Mouse (Mus musculus) heart, embryonic 10.5 days (tissue): ENCODE measurements around the gene Ctse. TPM values are rescaled to one million over a fixed set of nuclear protein-coding genes. Genes with fewer than 3 reads are reported as not detected.

Experiments used
- DNase-seq: peaks from one replicate; pipeline ENCODE4 v3.0.0-alpha.2; 2017; ENCODE audit warnings: low spot score
- H3K27ac ChIP-seq: fragments of 300-500 bp; sonication (generic); 2 replicates; pipeline ENCODE4 v1.5.1; 2016; ENCODE audit warnings: mild to moderate bottlenecking
- H3K27me3 ChIP-seq: fragments of 300-500 bp; sonication (generic); 2 replicates; pipeline ENCODE4 v1.6.1; 2016; ENCODE audit warnings: mild to moderate bottlenecking; ENCODE audit not compliant: poor library complexity, insufficient read depth, severe bottlenecking
- H3K36me3 ChIP-seq: fragments of 300-500 bp; sonication (generic); 2 replicates; pipeline ENCODE4 v1.6.1; 2016; ENCODE audit warnings: mild to moderate bottlenecking, moderate library complexity
- H3K4me1 ChIP-seq: fragments of 300-500 bp; sonication (generic); 2 replicates; pipeline ENCODE4 v1.6.1; 2016; ENCODE audit warnings: mild to moderate bottlenecking
- H3K4me3 ChIP-seq: fragments of 300-500 bp; sonication (generic); 2 replicates; pipeline ENCODE4 v1.5.1; 2016; ENCODE audit warnings: mild to moderate bottlenecking, moderate library complexity
- H3K9me3 ChIP-seq: fragments of 300-500 bp; sonication (generic); 2 replicates; pipeline ENCODE4 v1.6.1; 2016; ENCODE audit warnings: mild to moderate bottlenecking, moderate library complexity
- WGBS: fragments of 180-500 bp; shearing (Covaris S2); methylation state at CpG from one replicate; pipeline ENCODE4 v1.1.7; 2016; 5-methylcytosine and 5-hydroxymethylcytosine counted together
- polyA plus RNA-seq: library from polyadenylated mRNA; unstranded; fragments of >200 nt; fragmentation: Nextera tagmentation; extraction: Ambion mirVana; gene quantifications from 2 replicates; pipeline ENCODE4 v1.2.1, GENCODE M21; 2016

Ctse gene
- polyA plus RNA-seq, 1 experiment from 2014 or later: 0.21 TPM

DNA sequence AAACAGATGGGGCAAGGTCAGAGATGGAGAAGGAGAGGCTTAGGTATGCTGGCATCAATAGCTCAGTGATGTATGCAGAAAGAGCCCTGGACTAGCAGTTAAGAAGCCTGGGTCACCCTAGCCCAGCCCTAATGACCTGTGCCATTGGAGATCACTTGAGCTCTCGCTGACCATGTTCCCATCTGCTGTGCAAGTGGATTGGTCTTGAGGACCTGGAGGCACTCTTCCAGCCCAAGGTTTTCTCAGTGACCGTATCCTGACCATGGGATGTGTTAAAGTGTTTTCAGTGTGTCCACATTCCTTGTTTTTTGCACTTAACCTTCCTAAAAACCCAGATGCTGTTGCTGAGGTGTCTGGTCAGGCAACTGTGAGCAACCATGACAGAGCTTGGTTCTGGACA lies 22.2 kb downstream of the Ctse start:
- peak; percentile 54 for DNase-seq
- Histone ChIP-seq H3K36me3 (no peaks in the 10 kb centered on the region), H3K4me3 (no peak overlapping the region), H3K9me3 (no peaks in the 10 kb centered on the region), H3K4me1 (peaks cover 4% of the 10 kb centered on the region; the same call in 1 of the 2 replicates), H3K27ac (no peak overlapping the region), H3K27me3 (0 out of 2 replicates have a peak, but pooled peaks cover 8% of the 10 kb centered on the region)
- 80% methylated on average over 2 of the region's 2 CpGs for WGBS

DNA sequence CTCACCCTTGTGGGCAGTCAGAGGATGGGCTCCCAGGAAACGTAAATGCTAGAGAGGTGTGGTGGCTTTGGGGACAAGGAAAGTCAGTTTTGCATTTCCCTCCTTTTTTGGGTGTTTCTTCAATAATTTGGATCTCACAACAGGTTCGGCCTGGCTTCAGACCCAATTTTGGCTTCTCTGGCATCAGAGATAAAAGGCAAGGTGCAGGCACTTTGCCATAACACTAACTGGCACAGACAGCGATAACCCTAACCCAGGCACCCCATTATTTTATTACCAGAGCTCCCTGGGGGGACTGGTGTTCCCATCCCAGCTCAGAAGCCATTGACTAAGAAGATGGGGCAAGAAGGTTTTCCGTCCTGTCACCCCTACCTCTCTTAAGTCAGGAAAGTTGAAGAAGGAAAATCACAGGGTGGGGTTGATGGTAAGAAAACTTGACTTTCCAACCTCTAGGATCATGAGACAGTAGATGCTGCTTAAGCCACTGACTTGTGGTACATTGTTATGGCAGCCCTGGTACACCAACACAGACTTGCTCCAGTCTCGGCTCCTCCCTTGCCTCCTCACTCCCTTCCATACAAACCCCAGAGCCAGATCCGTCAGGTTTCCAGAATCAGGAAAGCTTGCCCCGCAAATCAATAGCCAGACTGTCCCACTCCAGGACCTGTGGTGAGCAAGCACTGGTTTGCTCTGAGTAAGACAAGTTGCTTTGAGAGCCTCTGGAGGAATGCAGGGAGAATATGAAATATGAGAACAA lies 22.8 kb downstream of the Ctse start:
- Histone ChIP-seq H3K27me3 (0 out of 2 replicates have a peak, but pooled peaks cover 8% of the 10 kb centered on the region), H3K4me1 (peaks cover 4% of the 10 kb centered on the region; the same call in 1 of the 2 replicates), H3K4me3 (no peak overlapping the region), H3K36me3 (no peaks in the 10 kb centered on the region), H3K27ac (no peak overlapping the region), H3K9me3 (no peaks in the 10 kb centered on the region)
- 66% methylated on average over 7 of the region's 7 CpGs for WGBS
- DNase-seq: peak; percentile 69

DNA sequence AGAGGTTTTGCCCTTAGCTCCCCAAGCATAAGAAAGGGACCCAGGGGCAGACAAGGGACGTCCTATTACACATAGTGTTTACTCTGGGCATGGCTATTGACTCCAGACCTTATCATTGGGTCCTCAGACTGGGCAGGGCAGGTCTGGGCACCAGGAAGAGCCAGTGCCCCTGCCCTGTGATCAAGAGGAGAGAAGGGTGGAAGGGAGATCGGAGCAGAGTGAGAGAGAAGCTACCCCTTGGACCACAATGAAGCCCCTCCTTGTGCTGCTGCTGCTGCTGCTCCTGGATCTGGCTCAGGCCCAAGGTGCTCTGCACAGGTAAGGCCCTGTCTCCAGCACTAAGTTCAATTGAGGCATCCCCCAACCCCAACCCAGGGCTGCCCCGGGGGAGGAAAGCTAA lies 23.6 kb downstream of the Ctse start:
- no peaks in the 10 kb centered on the region for H3K36me3 ChIP-seq
- H3K9me3 ChIP-seq: no peaks in the 10 kb centered on the region
- H3K4me1 ChIP-seq: peaks cover 4% of the 10 kb centered on the region; the same call in 1 of the 2 replicates
- no peak overlapping the region for H3K4me3 ChIP-seq
- 65% methylated on average over 3 of the region's 3 CpGs for WGBS
- H3K27me3 ChIP-seq: 0 out of 2 replicates have a peak, but pooled peaks cover 8% of the 10 kb centered on the region
- peak; percentile 47 for DNase-seq
- no peak overlapping the region for H3K27ac ChIP-seq

DNA sequence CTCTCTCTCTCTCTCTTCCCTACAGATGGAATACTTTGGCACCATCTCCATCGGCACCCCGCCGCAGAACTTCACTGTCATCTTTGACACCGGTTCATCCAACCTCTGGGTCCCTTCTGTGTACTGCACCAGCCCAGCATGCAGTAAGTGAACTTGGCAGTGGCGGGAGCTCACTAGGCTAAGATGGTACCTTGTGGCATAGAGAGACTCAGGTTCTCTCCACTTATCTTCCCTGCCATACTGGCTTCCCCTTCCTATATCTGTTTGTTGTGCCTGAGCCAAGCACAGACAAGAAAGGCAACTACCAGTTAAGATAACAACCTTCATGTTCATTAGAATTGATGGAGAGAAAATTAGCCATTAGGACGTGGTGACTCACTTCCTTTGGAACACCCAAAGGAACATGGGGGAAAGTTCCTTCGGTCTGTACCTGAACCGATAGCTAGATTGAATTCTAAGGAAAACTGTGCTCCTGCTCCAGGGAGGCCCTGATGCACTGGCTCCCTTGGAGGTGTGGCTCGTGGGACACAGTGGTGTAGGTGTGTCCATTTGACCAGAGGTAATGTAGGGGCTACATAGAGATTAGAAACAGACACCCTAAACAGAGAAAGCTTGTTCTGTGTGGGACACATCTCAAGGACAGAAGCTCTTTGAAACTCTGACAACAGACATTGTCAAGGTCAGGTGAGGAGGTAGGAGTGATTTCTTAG lies 25.3 kb downstream of the Ctse start:
- H3K27ac ChIP-seq: no peak overlapping the region
- 0 out of 2 replicates have a peak, but pooled peaks cover 8% of the 10 kb centered on the region for H3K27me3 ChIP-seq
- no peaks in the 10 kb centered on the region for H3K9me3 ChIP-seq
- H3K4me3 ChIP-seq: no peak overlapping the region
- DNase-seq: peak; percentile 55
- WGBS: 67% methylated on average over 9 of the region's 9 CpGs
- H3K36me3 ChIP-seq: no peaks in the 10 kb centered on the region
- no peaks in the 10 kb centered on the region for H3K4me1 ChIP-seq

DNA sequence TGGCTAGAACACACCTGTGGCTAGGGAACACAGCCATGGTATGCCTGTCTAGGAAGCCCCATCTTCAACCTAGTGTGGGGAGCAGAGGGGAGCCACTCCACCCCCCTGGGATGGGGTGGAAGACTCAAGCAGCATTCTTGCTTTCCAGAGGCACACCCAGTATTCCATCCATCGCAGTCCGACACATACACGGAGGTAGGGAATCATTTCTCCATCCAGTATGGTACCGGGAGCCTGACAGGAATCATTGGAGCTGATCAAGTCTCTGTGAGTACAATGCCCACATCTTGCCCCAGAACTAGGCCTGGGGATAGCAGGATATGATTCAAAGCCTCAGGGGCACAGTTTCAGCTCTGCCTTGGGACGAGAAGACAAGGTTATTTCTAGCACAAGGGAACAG lies 26.0 kb downstream of the Ctse start:
- Histone ChIP-seq H3K36me3 (no peaks in the 10 kb centered on the region), H3K27ac (no peak overlapping the region), H3K9me3 (no peaks in the 10 kb centered on the region), H3K27me3 (0 out of 2 replicates have a peak, but pooled peaks cover 8% of the 10 kb centered on the region), H3K4me3 (no peak overlapping the region), H3K4me1 (no peaks in the 10 kb centered on the region)
- WGBS: 87% methylated on average over 5 of the region's 5 CpGs
- DNase-seq: peak; percentile 51

DNA sequence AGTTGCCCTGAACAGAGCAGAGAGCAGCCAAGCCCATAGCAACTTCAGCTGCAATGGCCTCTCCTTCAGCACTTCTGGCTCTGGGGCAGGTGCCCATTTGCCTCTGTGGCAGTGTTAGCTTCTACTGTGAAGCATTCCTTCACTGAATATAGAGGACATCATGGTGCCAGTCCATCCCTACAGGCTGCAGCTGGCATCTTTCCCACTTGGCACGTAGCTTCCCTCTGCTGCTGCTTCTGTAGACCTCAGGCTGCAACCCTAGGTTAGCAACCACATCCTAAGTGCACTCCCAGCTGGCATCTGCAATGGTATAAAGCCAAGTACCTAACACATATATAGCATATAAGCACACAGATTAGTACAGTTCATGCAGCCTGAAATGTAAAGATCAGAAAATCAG lies 27.8 kb downstream of the Ctse start:
- whole genome bisulfite sequencing: 85% methylated on average over 1 of the region's 1 CpGs
- H3K36me3 ChIP-seq: no peaks in the 10 kb centered on the region
- no peak overlapping the region for H3K27ac ChIP-seq
- peaks cover 7% of the 10 kb centered on the region; the same call in 1 of the 2 replicates for H3K27me3 ChIP-seq
- DNase-seq: no peak
- no peaks in the 10 kb centered on the region for H3K9me3 ChIP-seq
- H3K4me1 ChIP-seq: no peaks in the 10 kb centered on the region
- no peak overlapping the region for H3K4me3 ChIP-seq

DNA sequence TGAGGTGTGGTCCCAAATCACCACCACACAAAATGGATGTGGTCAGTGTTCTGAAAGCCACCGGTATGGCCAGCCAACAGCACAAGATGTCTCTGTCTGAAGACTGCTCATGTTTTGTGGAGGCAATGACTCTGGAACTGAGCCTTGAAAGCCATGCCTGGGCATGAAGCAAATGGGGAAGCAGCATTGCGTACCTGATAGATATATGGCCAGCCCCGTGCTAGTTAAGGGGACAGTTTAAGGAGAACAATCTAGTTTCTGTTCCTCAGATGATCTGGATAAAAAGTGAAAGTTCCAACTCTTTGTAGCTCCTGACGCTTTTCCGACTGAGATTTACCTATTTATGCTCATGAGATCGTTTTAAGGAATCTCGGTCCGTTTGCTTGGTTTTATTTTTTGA lies 33.0 kb downstream of the Ctse start:
- no peaks in the 10 kb centered on the region for H3K4me1 ChIP-seq
- peaks cover 3% of the 10 kb centered on the region; the same call in 1 of the 2 replicates for H3K27me3 ChIP-seq
- no peaks in the 10 kb centered on the region for H3K9me3 ChIP-seq
- no peak overlapping the region for H3K27ac ChIP-seq
- 81% methylated on average over 8 of the region's 8 CpGs for WGBS
- H3K36me3 ChIP-seq: no peaks in the 10 kb centered on the region
- no peak for DNase-seq
- H3K4me3 ChIP-seq: no peak overlapping the region

DNA sequence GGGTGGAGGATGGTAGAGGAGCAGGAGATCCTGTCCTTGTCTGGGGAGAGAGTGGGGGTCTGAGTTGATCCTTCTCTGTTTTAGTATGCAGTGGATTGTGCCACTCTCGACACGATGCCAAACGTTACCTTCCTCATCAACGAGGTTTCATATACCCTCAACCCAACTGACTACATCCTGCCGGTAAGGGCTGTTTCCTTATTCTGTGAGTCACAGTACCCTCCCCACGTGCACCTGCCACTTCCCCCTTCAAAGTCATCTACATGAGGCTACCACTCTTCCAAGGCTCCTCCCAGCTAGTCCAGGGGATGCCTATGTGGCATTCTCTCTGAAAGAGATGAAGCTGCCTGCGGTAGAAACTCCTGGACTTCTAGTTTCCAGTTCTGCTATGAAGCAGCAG lies 34.3 kb downstream of the Ctse start:
- WGBS: 80% methylated on average over 7 of the region's 7 CpGs
- no peak for DNase-seq
- H3K27me3 ChIP-seq: peaks cover 3% of the 10 kb centered on the region; the same call in 1 of the 2 replicates
- H3K9me3 ChIP-seq: no peaks in the 10 kb centered on the region
- H3K4me3 ChIP-seq: no peak overlapping the region
- no peaks in the 10 kb centered on the region for H3K36me3 ChIP-seq
- H3K4me1 ChIP-seq: no peaks in the 10 kb centered on the region
- H3K27ac ChIP-seq: no peak overlapping the region

DNA sequence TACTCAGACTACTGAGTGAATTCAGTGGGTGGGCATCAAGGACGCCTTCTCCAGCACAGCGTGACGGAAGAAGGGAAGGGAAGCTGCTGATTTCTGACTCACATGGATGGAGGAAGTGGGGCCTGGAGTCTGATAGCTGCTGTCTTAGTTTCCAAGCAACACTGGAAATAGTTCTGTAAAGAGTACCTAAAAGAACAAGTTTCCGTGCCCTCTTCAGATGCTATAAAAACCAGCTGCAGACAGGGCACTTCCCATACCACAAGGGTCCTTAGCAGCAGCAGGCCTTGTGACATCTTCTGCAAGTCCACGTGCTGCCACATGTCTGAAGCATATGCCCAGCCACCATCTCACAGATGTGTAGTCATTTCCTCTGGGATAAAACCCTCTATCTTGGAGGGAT lies 41.5 kb downstream of the Ctse start:
- Histone ChIP-seq H3K4me1 (no peaks in the 10 kb centered on the region), H3K36me3 (no peaks in the 10 kb centered on the region), H3K4me3 (no peak overlapping the region), H3K27ac (no peak overlapping the region), H3K9me3 (no peaks in the 10 kb centered on the region), H3K27me3 (no peaks in the 10 kb centered on the region)
- DNase-seq: no peak
- 59% methylated on average over 5 of the region's 5 CpGs for WGBS

DNA sequence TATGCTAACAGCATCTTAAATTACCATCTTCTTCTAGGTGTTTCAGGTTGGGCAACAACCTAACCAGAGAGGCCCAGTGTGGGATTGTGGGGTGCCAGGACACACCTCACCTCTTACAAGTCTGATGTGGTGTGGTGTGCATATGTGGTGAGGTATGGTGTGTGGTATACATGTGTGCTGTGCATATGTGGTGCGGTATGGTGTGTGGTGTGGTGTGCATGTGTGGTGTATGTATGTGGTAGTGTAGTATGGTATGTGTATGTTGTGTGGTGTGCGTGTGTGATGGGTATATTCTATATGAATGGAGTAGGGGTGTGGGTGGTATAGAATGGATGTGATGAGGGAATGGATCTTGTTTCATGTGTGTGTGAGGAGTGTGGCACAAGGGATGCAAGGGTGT lies 49.6 kb downstream of the Ctse start:
- no peaks in the 10 kb centered on the region for H3K9me3 ChIP-seq
- WGBS: 85% methylated on average over 2 of the region's 2 CpGs

DNA sequence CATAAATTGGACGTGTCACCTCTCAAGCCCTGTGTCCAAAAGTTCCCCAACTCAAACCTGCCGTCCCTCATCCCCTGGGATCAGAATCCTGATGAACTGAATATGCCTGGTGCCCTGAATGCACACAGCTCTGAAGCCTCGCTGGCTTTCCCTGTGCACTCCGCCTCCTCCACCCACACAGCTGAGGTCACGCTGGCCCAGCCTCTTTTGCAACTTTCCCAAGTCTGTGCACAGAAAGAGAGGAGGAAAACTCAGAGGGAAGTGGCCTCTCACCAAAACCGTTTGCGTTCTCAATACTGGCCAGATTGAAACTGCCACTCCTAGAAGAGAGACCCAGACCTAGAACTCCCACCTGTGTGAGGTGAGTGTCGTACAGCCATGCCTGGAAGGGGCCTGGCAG lies 50.4 kb downstream of the Ctse start, which contains the start of gene Rab7b:
TSS of gene Rab7b (plus strand) at position 221 of the 400 bp plus-strand sequence.
- H3K27me3 ChIP-seq: no peaks in the 10 kb centered on the region
- H3K36me3 ChIP-seq: no peaks in the 10 kb centered on the region
- WGBS: 61% methylated on average over 8 of the region's 8 CpGs
- H3K4me3 ChIP-seq: no peak within 1 kb of the TSS
- H3K4me1 ChIP-seq: peaks cover 19% of the 10 kb centered on the region
- no peaks in the 10 kb centered on the region for H3K9me3 ChIP-seq
- no peak for DNase-seq
- H3K27ac ChIP-seq: no peak within 1 kb of the TSS; the same call in 1 of the 2 replicates

More for the DNA sequence above, 49.6 kb downstream of the Ctse start:
- Histone ChIP-seq H3K4me3 (no peak overlapping the region), H3K36me3 (no peaks in the 10 kb centered on the region), H3K27ac (no peak overlapping the region), H3K27me3 (no peaks in the 10 kb centered on the region), H3K4me1 (peaks cover 19% of the 10 kb centered on the region)
- no peak for DNase-seq

DNA sequence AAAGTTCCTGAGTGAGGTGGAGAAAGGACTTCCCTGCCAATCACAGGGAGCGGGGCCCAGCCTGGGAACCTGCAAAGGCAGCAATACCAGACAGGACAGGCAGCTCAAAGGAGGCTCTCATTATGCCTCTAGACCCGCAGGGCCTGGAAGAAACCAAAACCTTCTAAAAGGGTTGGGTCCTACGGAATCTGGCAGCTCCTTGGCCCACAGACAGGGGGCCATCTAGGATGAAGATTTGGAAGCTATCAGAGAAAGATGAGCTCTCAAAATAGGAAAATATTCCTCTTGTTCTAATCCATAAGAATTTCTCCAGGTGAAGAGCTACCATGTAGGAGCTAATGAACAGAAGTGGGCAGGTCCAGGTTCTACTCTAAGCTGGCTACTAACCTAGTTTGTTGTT lies 50.9 kb downstream of the Ctse start:
- H3K4me3 ChIP-seq: no peak overlapping the region
- H3K27ac ChIP-seq: no peak overlapping the region
- no peak for DNase-seq
- WGBS: 65% methylated on average over 3 of the region's 3 CpGs
- no peaks in the 10 kb centered on the region for H3K36me3 ChIP-seq
- H3K27me3 ChIP-seq: no peaks in the 10 kb centered on the region
- peaks cover 19% of the 10 kb centered on the region for H3K4me1 ChIP-seq
- H3K9me3 ChIP-seq: no peaks in the 10 kb centered on the region

DNA sequence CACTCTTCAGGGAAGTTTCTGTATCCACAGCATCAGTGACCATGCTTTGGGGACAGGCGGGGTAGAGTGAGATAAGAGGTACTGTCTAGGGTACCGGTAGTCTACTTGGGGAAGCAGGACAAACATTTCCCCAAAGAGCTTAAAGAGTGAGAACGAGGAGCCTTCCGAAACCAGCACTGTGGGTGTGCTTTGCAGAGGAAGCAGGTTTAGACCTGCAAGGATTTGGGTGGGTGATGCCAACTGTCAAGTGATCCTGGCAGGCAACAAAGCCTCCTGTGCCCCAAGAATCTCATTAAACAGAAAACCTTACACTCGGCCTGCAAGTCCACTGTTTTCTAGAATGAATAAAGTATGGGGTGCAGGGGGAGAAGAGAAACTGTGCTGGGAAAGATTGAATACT lies 51.8 kb downstream of the Ctse start:
- Histone ChIP-seq H3K36me3 (no peaks in the 10 kb centered on the region), H3K27me3 (no peaks in the 10 kb centered on the region), H3K4me1 (peaks cover 19% of the 10 kb centered on the region), H3K9me3 (no peaks in the 10 kb centered on the region), H3K27ac (no peak overlapping the region; the same call in 1 of the 2 replicates), H3K4me3 (no peak overlapping the region)
- no peak for DNase-seq
- WGBS: 78% methylated on average over 5 of the region's 5 CpGs
